In genomic region chr5:137749196-137749836, GRCm38 (mm10) we compare ENCODE assay signal across 8 mouse cellular contexts. TPM values are rescaled to one million over a fixed set of nuclear protein-coding genes. Genes with fewer than 3 reads are reported as not detected.
A peak's percentile ranks its signal among the peaks of the same experiment; 100 is the strongest.
DNase-seq lines count a peak whose midpoint lies in the region; ATAC-seq lines count a peak whose summit lies in the region.

No protein-coding gene starts in this region.

- H3K9me3 ChIP-seq in heart, embryonic 14.5 days (ENCODE audit: control insufficient read depth, low read length), result no peaks in the 10 kb centered on the region
- H3K9me3 ChIP-seq in lung, embryonic 15.5 days, result no peaks in the 10 kb centered on the region

- 50% methylated on average over 6 of the region's 6 CpGs for WGBS in heart, embryonic 14.5 days
- WGBS in lung, embryonic 15.5 days, result 29% methylated on average over 6 of the region's 6 CpGs

- H3K4me3 ChIP-seq in heart, embryonic 14.5 days (ENCODE audit: control insufficient read depth in 1 of 2, insufficient read depth in 1 of 2, low read depth in 1 of 2, low read length in 2 of 2), result peak overlapping the region in 1 of 2 experiments; percentile 88; a peak in 2 of 4 replicates
- H3K4me3 ChIP-seq in lung, embryonic 15.5 days, result peak overlapping the region; percentile 86

- H3K36me3 ChIP-seq in heart, embryonic 14.5 days (ENCODE audit: control insufficient read depth, insufficient read depth, low read length), result peaks cover 45% of the 10 kb centered on the region
- H3K36me3 ChIP-seq in lung, embryonic 15.5 days, result peaks cover 35% of the 10 kb centered on the region

- DNase-seq in spleen, postnatal 36 days (ENCODE audit: low spot score in 2 of 2), result peak; percentile 38 to 56
- no peak for DNase-seq in spleen, adult 12 weeks (ENCODE audit: low spot score)
- peak; percentile 81 for DNase-seq in thymus, postnatal 14 days
- no peak for DNase-seq in layer of hippocampus, postnatal 10 days (ENCODE audit: low spot score in 2 of 2)
- no peak for DNase-seq in left cerebral cortex, postnatal 36 days (ENCODE audit: low spot score in 2 of 2)
- DNase-seq in T-cell, adult 2 months (ENCODE audit: low spot score), result no peak

- peak overlapping the region; percentile 51 to 98; a peak in 3 of 4 replicates for H3K27ac ChIP-seq in heart, embryonic 14.5 days (replicated peaks in 1 of 2; ENCODE audit: control insufficient read depth in 1 of 2, insufficient read depth in 1 of 2, low read depth in 2 of 2, low read length in 2 of 2)
- peak overlapping the region; percentile 99 for H3K27ac ChIP-seq in lung, embryonic 15.5 days

- H3K9ac ChIP-seq in heart, embryonic 14.5 days (ENCODE audit: low read length), result peak overlapping the region; percentile 90
- H3K9ac ChIP-seq in lung, embryonic 15.5 days, result no peak overlapping the region

- intact Hi-C loops in left cerebral cortex, postnatal 36 days (cut with DNase I), result loop anchor here (5.0 kb wide), 1 partner anchor 217 kb away; the partner anchor contains the start of genes Epo and Gnb2

- H3K27me3 ChIP-seq in heart, embryonic 14.5 days (ENCODE audit: control insufficient read depth, insufficient read depth, low read length), result no peaks in the 10 kb centered on the region
- no peaks in the 10 kb centered on the region for H3K27me3 ChIP-seq in lung, embryonic 15.5 days

- no peak for ATAC-seq in heart, embryonic 14.5 days (ENCODE audit: insufficient number of reproducible peaks, insufficient read depth, low FRiP score, low read depth)
- no peak for ATAC-seq in lung, embryonic 15.5 days (ENCODE audit: borderline replicate concordance, extremely low read depth, low FRiP score, low TSS enrichment)

- H3K4me1 ChIP-seq in heart, embryonic 14.5 days (ENCODE audit: control insufficient read depth in 2 of 2, insufficient read depth in 2 of 2, low read length in 2 of 2), result peaks cover 31 to 60% of the 10 kb centered on the region in 2 experiments
- peaks cover 46% of the 10 kb centered on the region for H3K4me1 ChIP-seq in lung, embryonic 15.5 days

- peak overlapping the region; percentile 99 for H3K4me2 ChIP-seq in heart, embryonic 14.5 days (ENCODE audit: low read length)
- peak overlapping the region; percentile 89 for H3K4me2 ChIP-seq in lung, embryonic 15.5 days

RNA-seq across cellular contexts. Expression of gene Tsc22d4, which starts 3.8 kb away (rescaled TPM):
- 144 and 147 TPM in 2 replicates for polyA plus RNA-seq in heart, embryonic 14.5 days (2014; fragmentation: Nextera tagmentation; extraction: Ambion mirVana)
- 136 and 150 TPM in 2 replicates for polyA plus RNA-seq in lung, embryonic 15.5 days (2015; fragmentation: Nextera tagmentation; extraction: Ambion mirVana)
- 100 to 1,000 TPM; 141 to 146 TPM for total RNA-seq in layer of hippocampus, postnatal 10 days (2021)
- total RNA-seq in left cerebral cortex, postnatal 36 days (2021), result 100 to 1,000 TPM; 166 to 203 TPM

RNA-seq across cellular contexts. Expression of gene Nyap1, which starts 7.9 kb away (rescaled TPM):
- 0.57 and 1.00 TPM in 2 replicates for polyA plus RNA-seq in heart, embryonic 14.5 days (2014; fragmentation: Nextera tagmentation; extraction: Ambion mirVana)
- 1.6 and 1.8 TPM in 2 replicates for polyA plus RNA-seq in lung, embryonic 15.5 days (2015; fragmentation: Nextera tagmentation; extraction: Ambion mirVana)
- total RNA-seq in layer of hippocampus, postnatal 10 days (2021), result 100 to 1,000 TPM; 100 to 105 TPM
- 10 to 100 TPM; 70.1 to 79.5 TPM for total RNA-seq in left cerebral cortex, postnatal 36 days (2021)

RNA-seq across cellular contexts. Expression of gene Ppp1r35, which starts 29.3 kb away (rescaled TPM):
- polyA plus RNA-seq in heart, embryonic 14.5 days (2014; fragmentation: Nextera tagmentation; extraction: Ambion mirVana), result 29.8 and 36.7 TPM in 2 replicates
- 33.7 and 33.9 TPM in 2 replicates for polyA plus RNA-seq in lung, embryonic 15.5 days (2015; fragmentation: Nextera tagmentation; extraction: Ambion mirVana)
- 10 to 100 TPM; 23.2 to 31.6 TPM for total RNA-seq in layer of hippocampus, postnatal 10 days (2021)
- 10 to 100 TPM; 23.5 to 28.6 TPM for total RNA-seq in left cerebral cortex, postnatal 36 days (2021)

RNA-seq across cellular contexts. Expression of gene Mepce, which starts 38.1 kb away (rescaled TPM):
- polyA plus RNA-seq in heart, embryonic 14.5 days (2014; fragmentation: Nextera tagmentation; extraction: Ambion mirVana), result 7.9 and 9.2 TPM in 2 replicates
- polyA plus RNA-seq in lung, embryonic 15.5 days (2015; fragmentation: Nextera tagmentation; extraction: Ambion mirVana), result 11.5 and 12.3 TPM in 2 replicates
- 10 to 100 TPM; 33.0 to 33.7 TPM for total RNA-seq in layer of hippocampus, postnatal 10 days (2021)
- 10 to 100 TPM; 33.5 to 42.8 TPM for total RNA-seq in left cerebral cortex, postnatal 36 days (2021)

RNA-seq across cellular contexts. Expression of gene Zcwpw1, which starts 38.3 kb away (rescaled TPM):
- polyA plus RNA-seq in heart, embryonic 14.5 days (2014; fragmentation: Nextera tagmentation; extraction: Ambion mirVana), result 7.3 and 7.6 TPM in 2 replicates
- polyA plus RNA-seq in lung, embryonic 15.5 days (2015; fragmentation: Nextera tagmentation; extraction: Ambion mirVana), result 23.1 and 28.2 TPM in 2 replicates
- 1 to 10 TPM; 4.8 to 6.3 TPM for total RNA-seq in layer of hippocampus, postnatal 10 days (2021)
- 1 to 10 TPM; 4.6 to 7.2 TPM for total RNA-seq in left cerebral cortex, postnatal 36 days (2021)

Comparison
In these comparisons a context has a peak if more than half of its experiments do, and no peak if none do; other contexts are left out.
1. DNase-seq: peak in spleen, postnatal 36 days (2 of 2) and thymus, postnatal 14 days (single experiment); none in spleen, adult 12 weeks (single experiment), layer of hippocampus, postnatal 10 days (0 of 2), left cerebral cortex, postnatal 36 days (0 of 2) and T-cell, adult 2 months (single experiment).